9 mouse cellular contexts compared by ENCODE assay signal in the genomic region with DNA sequence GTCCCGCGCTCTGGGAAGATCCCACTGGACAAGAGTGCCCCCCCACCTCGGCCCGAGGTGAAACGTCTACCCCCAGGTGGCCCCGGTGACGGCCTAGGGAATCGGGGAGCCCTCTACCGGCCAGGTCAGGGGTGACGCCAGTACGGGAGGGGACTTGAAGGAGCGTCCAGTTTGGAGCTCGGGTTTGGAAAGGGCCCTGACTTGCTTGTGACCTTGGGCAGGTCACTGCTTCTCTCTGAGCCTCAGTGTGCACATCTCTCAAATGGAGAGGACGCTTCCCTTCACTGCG. TPM values are rescaled to one million over a fixed set of nuclear protein-coding genes. Genes with fewer than 3 reads are reported as not detected.
DNase-seq lines count a peak whose midpoint lies in the region; ATAC-seq and TF ChIP-seq lines count a peak whose summit lies in the region.
"Had no signal": no experiment of that assay in that cellular context is flagged by ENCODE, and none has a peak within 500 bp of the region (broad histone marks: within the 10 kb centered on the region; RNA-seq: fewer than 3 reads in every experiment).

No protein-coding gene starts in this region.

- H3K9ac ChIP-seq in heart, embryonic 14.5 days (ENCODE audit: low read length): peak overlapping the region; percentile 48
- H3K9ac ChIP-seq in forebrain, embryonic 12.5 days: peak overlapping the region; percentile 56; the same call in 1 of the 2 replicates
- peak overlapping the region; percentile 52; the same call in 1 of the 2 replicates for H3K9ac ChIP-seq in midbrain, embryonic 14.5 days (replicated peaks; ENCODE audit: low read length)

- H3K4me2 ChIP-seq in heart, embryonic 14.5 days (ENCODE audit: low read length): peak overlapping the region; percentile 81
- peak overlapping the region; percentile 90 for H3K4me2 ChIP-seq in forebrain, embryonic 12.5 days
- H3K4me2 ChIP-seq in midbrain, embryonic 14.5 days (ENCODE audit: low read length): peak overlapping the region; percentile 75

- H3K27me3 ChIP-seq in heart, embryonic 14.5 days (ENCODE audit: control insufficient read depth, insufficient read depth, low read length): peaks cover 50% of the 10 kb centered on the region
- peaks cover 75% of the 10 kb centered on the region for H3K27me3 ChIP-seq in forebrain, embryonic 12.5 days
- peaks cover 15% of the 10 kb centered on the region for H3K27me3 ChIP-seq in midbrain, embryonic 14.5 days (ENCODE audit: control insufficient read depth, insufficient read depth, low read length)

- no peaks in the 10 kb centered on the region for H3K36me3 ChIP-seq in heart, embryonic 14.5 days (ENCODE audit: control insufficient read depth, insufficient read depth, low read length)
- H3K36me3 ChIP-seq in forebrain, embryonic 12.5 days (replicated peaks): no peaks in the 10 kb centered on the region
- no peaks in the 10 kb centered on the region for H3K36me3 ChIP-seq in midbrain, embryonic 14.5 days (ENCODE audit: control insufficient read depth, insufficient read depth, low read length)

- H3K27ac ChIP-seq in heart, embryonic 14.5 days (replicated peaks in 1 of 2; ENCODE audit: control insufficient read depth in 1 of 2, insufficient read depth in 1 of 2, low read depth in 2 of 2, low read length in 2 of 2): no peak overlapping the region
- H3K27ac ChIP-seq in bone marrow, adult 2 months (ENCODE audit: control insufficient read depth, insufficient read depth, low read depth, low read length, poor library complexity): no peak overlapping the region
- no peak overlapping the region for H3K27ac ChIP-seq in forebrain, embryonic 12.5 days
- no peak overlapping the region for H3K27ac ChIP-seq in midbrain, embryonic 14.5 days (replicated peaks; ENCODE audit: low read depth, low read length)
- H3K27ac ChIP-seq: macrophage had no signal

- ATAC-seq in heart, embryonic 14.5 days (ENCODE audit: insufficient number of reproducible peaks, insufficient read depth, low FRiP score, low read depth): 0 out of 2 replicates have a peak, but pooled peaks have one; percentile 18
- ATAC-seq in forebrain, embryonic 12.5 days (ENCODE audit: low FRiP score): no peak
- ATAC-seq in midbrain, embryonic 14.5 days (ENCODE audit: low FRiP score, low TSS enrichment): no peak

- WGBS in heart, embryonic 14.5 days: 3% methylated on average over 15 of the region's 15 CpGs
- 7% methylated on average over 15 of the region's 15 CpGs for WGBS in bone marrow, adult 2 months
- 1% methylated on average over 15 of the region's 15 CpGs for WGBS in forebrain, embryonic 12.5 days
- WGBS in midbrain, embryonic 14.5 days: 2% methylated on average over 15 of the region's 15 CpGs

- peak; percentile 19; the same call in 1 of the 2 replicates for TF ChIP-seq CTCF in bone marrow, adult 2 months (IDR thresholded peaks at IDR 0.05; ENCODE audit: control insufficient read depth, insufficient read depth, low read length)

- H3K4me1 ChIP-seq in heart, embryonic 14.5 days (ENCODE audit: control insufficient read depth in 2 of 2, insufficient read depth in 2 of 2, low read length in 2 of 2): peaks cover 6 to 8% of the 10 kb centered on the region in 2 experiments; a peak in 3 of 4 replicates
- no peaks in the 10 kb centered on the region for H3K4me1 ChIP-seq in bone marrow, adult 2 months (ENCODE audit: control insufficient read depth, insufficient read depth, low read length)
- H3K4me1 ChIP-seq in forebrain, embryonic 12.5 days: peaks cover 15% of the 10 kb centered on the region
- peaks cover 10% of the 10 kb centered on the region; the same call in 1 of the 2 replicates for H3K4me1 ChIP-seq in midbrain, embryonic 14.5 days (ENCODE audit: control insufficient read depth, insufficient read depth, low read length)

- H3K9me3 ChIP-seq in heart, embryonic 14.5 days (ENCODE audit: control insufficient read depth, low read length): no peaks in the 10 kb centered on the region
- no peaks in the 10 kb centered on the region for H3K9me3 ChIP-seq in forebrain, embryonic 12.5 days
- H3K9me3 ChIP-seq in midbrain, embryonic 14.5 days (ENCODE audit: control insufficient read depth, low read length): no peaks in the 10 kb centered on the region

- peak overlapping the region; percentile 32 to 55 for H3K4me3 ChIP-seq in heart, embryonic 14.5 days (ENCODE audit: control insufficient read depth in 1 of 2, insufficient read depth in 1 of 2, low read depth in 1 of 2, low read length in 2 of 2)
- no peak overlapping the region for H3K4me3 ChIP-seq in bone marrow, adult 2 months (replicated peaks; ENCODE audit: control insufficient read depth, low read depth, low read length)
- H3K4me3 ChIP-seq in forebrain, embryonic 12.5 days (replicated peaks): peak overlapping the region; percentile 48
- H3K4me3 ChIP-seq in midbrain, embryonic 14.5 days (replicated peaks; ENCODE audit: low read depth, low read length): peak overlapping the region; percentile 40

- no peak for TF ChIP-seq POLR2A in bone marrow, adult 2 months (IDR thresholded peaks at IDR 0.05; ENCODE audit: borderline replicate concordance, control insufficient read depth, low read depth, low read length)

- DNase-seq in heart, adult 8-10 months (ENCODE audit: low spot score): no peak
- peak; percentile 65 for DNase-seq in kidney, postnatal 10 days
- DNase-seq in midbrain, embryonic 14.5 days: peak; percentile 32
- no peak for DNase-seq in adipocyte (ENCODE audit: low spot score)
- no peak for DNase-seq in right cerebral cortex, postnatal 25 days

RNA-seq across cellular contexts. Expression of a gene that starts 1.6 kb away (rescaled TPM):
- polyA plus RNA-seq in heart, embryonic 14.5 days (2014; fragmentation: Nextera tagmentation; extraction: Ambion mirVana): 0.11 TPM in 1 of 2 replicates, not detected in the other
- total RNA-seq in heart, adult 8-10 months (2022): not detected
- not detected in 2 replicates for polyA plus RNA-seq in bone marrow, adult 2 months (2011; ENCODE audit: insufficient read depth, insufficient read length, low replicate concordance, missing spikeins)
- polyA plus RNA-seq in forebrain, embryonic 12.5 days (2016; fragmentation: Nextera tagmentation; extraction: Ambion mirVana): 0.23 and 0.59 TPM in 2 replicates
- polyA plus RNA-seq in midbrain, embryonic 14.5 days (2014; fragmentation: Nextera tagmentation; extraction: Ambion mirVana): 0.86 and 1.3 TPM in 2 replicates
- polyA plus RNA-seq: macrophage had no signal

RNA-seq across cellular contexts. Expression of a gene that starts 37.1 kb away (rescaled TPM):
- 0.26 and 0.30 TPM in 2 replicates for polyA plus RNA-seq in heart, embryonic 14.5 days (2014; fragmentation: Nextera tagmentation; extraction: Ambion mirVana)
- under 1 TPM in 3 of 4 experiments, not detected in 1; 0.24 to 0.60 (median 0.41) TPM for total RNA-seq in heart, adult 8-10 months (2022)
- polyA plus RNA-seq in bone marrow, adult 2 months (2011; ENCODE audit: insufficient read depth, insufficient read length, low replicate concordance, missing spikeins): 0.87 TPM in 1 of 2 replicates, not detected in the other
- polyA plus RNA-seq in forebrain, embryonic 12.5 days (2016; fragmentation: Nextera tagmentation; extraction: Ambion mirVana): 0.18 TPM in 1 of 2 replicates, not detected in the other
- polyA plus RNA-seq in midbrain, embryonic 14.5 days (2014; fragmentation: Nextera tagmentation; extraction: Ambion mirVana): 0.12 and 0.16 TPM in 2 replicates
- polyA plus RNA-seq: macrophage had no signal

RNA-seq across cellular contexts. Expression of a gene that starts 44.6 kb away (rescaled TPM):
- polyA plus RNA-seq in heart, embryonic 14.5 days (2014; fragmentation: Nextera tagmentation; extraction: Ambion mirVana): 90.5 and 95.6 TPM in 2 replicates
- total RNA-seq in heart, adult 8-10 months (2022): 10 to 100 TPM; 28.3 to 48.0 (median 38.1) TPM
- 1.2 and 2.8 TPM in 2 replicates for polyA plus RNA-seq in bone marrow, adult 2 months (2011; ENCODE audit: insufficient read depth, insufficient read length, low replicate concordance, missing spikeins)
- polyA plus RNA-seq in forebrain, embryonic 12.5 days (2016; fragmentation: Nextera tagmentation; extraction: Ambion mirVana): 83.6 and 101 TPM in 2 replicates
- 40.1 and 40.2 TPM in 2 replicates for polyA plus RNA-seq in midbrain, embryonic 14.5 days (2014; fragmentation: Nextera tagmentation; extraction: Ambion mirVana)

Comparison
In these comparisons a context has a peak if more than half of its experiments do, and no peak if none do; other contexts are left out.
1. DNase-seq: peak in kidney, postnatal 10 days (single experiment) and midbrain, embryonic 14.5 days (single experiment); none in heart, adult 8-10 months (single experiment), adipocyte (single experiment) and right cerebral cortex, postnatal 25 days (single experiment).
2. RNA of a gene that starts 44.6 kb away (polyA plus RNA-seq): 83.6 to 101 TPM in forebrain, embryonic 12.5 days, 90.5 to 95.6 TPM in heart, embryonic 14.5 days and 40.1 to 40.2 TPM in midbrain, embryonic 14.5 days; 1.2 to 2.8 TPM in bone marrow, adult 2 months; every median in the first group is over 10 times any median in the second.
3. Peak in every context shown above with its lines, with median percentiles within 50 percentile points of each other: H3K4me2 ChIP-seq and H3K9ac ChIP-seq.